Mouse (Mus musculus) yolk sac, embryonic 10.5 days (tissue): Measurements from ENCODE around the gene Lrrc30.
A peak's percentile ranks its signal among the peaks of the same experiment; 100 is the strongest.

Experiments used
- DNase-seq: peaks from one replicate; pipeline ENCODE4 v3.0.0-alpha.2; 2017; ENCODE audit warnings: low spot score

Gene Lrrc30

DNA sequence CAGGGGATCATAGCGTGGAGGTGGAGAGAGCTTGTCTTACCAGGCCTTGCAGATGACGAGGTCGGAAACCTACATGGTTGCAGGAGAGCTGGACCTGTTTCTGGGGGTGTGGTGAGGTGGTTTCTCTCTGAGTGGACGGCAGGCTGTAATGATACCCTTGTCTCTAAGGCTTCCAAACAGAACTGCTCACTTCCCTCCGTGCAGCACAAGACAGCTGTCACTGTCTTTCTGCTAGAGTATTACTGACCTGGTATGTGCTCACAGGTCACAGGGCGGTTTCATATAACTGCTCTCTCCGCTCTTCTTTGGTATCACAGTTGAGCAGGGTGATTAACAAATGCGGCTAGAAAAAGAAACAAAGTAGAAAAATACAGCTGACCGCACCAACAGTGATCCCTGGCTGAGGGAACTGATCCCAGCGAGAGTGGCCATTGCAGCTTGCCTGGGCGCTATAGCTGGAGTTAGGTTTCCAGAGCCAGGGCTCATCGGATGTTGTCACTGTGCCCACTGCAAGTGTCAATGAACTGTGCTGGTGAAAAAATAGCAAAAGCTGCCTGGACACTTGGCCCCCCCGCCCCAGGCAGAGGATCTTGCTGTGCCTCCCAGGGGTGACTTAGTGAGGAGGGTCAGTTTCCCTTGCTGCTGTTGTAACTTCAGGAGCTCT, at the start of gene Lrrc30:
TSS of gene Lrrc30 (minus strand) at position 48 of the 664 bp plus-strand sequence.
- no peak for DNase-seq

GRCm38 (mm10) chr17:67681084-67681483, 48.6 kb upstream of the Lrrc30 start:
- DNase-seq = no peak

DNA sequence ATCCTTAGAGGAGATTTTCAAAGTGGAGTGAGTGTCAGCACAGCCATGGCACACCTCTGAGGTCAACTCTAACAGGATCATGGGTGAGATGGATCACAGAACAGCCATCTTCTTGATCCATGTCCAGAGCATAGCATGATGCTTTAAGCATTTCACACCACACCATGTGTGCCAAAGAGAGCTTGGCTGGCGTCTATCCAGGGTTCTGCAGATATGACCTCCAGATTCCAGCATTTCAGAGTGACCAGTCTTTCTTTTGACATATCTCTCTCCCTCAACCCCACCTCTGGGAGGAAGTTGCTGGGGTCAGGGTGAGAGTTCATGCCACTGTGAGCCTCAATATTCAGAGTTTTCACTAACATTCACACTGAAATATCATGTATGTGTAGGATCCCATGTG, 46.1 kb upstream of the Lrrc30 start:
- no peak for DNase-seq

GRCm38 (mm10) chr17:67667981-67668380, 35.5 kb upstream of the Lrrc30 start:
- DNase-seq = peak; percentile 45

GRCm38 (mm10) chr17:67666981-67667380, 34.5 kb upstream of the Lrrc30 start:
- no peak for DNase-seq

DNA sequence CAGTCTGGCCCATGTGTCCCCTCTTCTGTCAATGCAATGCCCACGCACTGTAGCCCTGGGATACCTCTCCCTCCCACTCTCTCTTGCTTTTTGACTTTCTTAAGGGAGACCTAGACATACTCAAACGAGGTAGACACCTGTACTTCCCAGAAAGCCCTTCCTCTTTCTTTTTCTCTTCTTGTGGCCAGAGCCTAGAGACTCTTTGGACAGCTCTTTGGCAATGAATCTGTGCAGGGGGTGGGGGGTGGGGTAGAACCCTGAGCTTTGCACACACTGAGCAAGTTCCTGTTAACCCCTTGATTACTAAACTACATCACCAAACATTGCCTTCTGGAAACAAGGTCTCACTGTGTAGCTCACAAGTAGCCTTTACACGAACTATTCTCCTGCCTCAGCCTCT, 31.8 kb upstream of the Lrrc30 start:
- DNase-seq = no peak

DNA sequence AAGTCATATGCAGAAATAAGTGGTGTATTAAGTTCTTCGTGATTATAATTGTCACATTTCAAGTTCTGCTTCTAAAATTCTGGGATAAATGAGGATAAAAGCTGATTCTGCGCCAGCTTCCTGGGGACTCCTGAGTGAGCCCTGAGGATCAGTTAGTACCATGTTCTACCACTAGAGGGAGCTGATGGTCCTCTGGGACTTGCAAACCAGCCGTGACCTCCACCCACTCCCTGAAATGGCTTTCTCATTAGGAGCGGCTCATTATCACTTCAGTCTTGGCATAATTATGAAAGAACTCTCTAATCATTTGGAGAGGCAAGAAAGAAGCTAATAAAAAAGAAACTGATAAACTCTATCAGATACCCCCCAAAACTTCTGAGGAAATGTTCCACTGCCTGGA, 19.0 kb upstream of the Lrrc30 start:
- DNase-seq = peak; percentile 32

DNA sequence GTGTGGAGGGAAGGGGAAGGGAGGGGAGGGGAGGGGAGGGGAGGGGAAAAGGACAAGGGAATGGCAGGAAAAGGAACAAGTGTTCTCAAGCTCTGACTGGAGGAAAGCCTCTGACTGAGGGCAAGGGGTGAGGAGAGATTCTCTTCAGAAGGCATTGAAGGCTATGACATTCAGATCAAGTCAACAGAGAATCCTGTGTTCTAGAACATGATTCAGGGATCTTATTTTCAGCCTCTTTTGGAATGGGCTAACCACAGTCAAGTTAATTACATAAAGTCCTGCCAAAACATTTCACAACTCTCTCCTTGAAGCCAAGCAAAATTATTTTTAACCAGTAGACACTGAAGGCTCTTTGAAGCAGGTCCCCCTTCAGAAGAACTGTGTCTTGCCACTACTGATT, 9.1 kb upstream of the Lrrc30 start:
- no peak for DNase-seq

DNA sequence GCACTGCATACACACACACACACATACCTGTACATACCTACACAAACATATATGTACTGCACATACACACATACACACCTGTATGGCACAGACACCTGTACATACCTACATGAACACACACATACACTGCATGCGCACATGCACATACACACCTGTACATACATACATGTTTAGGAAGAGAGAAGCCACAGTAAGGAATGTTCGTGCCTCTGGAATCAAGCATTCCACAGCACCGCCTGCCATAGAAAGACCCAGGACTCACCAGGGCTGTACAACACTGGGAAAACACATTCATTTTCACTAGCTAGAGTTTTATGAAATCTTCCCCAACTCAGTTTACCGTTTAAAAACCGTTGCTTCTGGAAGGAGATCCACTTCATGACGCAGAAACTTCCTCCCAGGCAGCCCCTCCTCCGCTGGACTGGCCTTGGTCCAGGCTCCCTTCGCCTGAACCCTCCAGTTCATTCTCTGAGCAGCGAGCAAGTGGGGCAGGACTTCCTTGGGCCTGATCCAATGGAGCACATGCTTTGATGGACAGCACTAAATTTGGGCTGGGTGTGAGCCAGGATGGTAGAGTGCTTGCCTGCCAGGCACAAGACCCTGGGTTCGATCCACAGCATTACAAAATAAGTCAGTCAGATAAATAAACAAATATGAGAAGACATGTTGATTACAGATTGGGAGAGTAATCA, 5.7 kb upstream of the Lrrc30 start:
- no peak for DNase-seq

- DNase-seq = no peak
Measured at GRCm38 (mm10) chr17:67636951-67637350, 4.4 kb upstream of the Lrrc30 start.

- no peak for DNase-seq
Measured at GRCm38 (mm10) chr17:67636304-67636703, 3.8 kb upstream of the Lrrc30 start.

DNA sequence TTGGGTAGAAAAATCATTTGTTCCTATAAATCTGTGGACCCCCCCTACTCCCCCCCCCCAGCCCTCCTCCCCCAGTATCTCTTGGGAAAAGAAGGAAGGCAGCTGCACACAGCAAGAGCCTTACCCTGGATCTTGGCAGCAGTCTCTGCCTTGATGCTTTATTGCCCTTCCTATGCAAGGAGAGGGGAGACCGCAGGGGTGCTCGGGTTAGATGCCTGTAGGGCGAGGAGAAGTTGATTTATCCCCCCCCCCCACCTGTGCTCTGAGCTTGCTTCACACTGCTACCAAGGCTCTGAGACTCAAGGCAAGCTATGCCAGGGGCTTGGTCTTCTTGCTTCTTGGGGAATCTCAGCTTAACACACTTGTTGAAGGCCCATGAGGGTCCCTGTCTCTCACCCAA, 2.8 kb downstream of the Lrrc30 start:
- no peak for DNase-seq

GRCm38 (mm10) chr17:67629211-67629657, 3.3 kb downstream of the Lrrc30 start:
- no peak for DNase-seq

DNA sequence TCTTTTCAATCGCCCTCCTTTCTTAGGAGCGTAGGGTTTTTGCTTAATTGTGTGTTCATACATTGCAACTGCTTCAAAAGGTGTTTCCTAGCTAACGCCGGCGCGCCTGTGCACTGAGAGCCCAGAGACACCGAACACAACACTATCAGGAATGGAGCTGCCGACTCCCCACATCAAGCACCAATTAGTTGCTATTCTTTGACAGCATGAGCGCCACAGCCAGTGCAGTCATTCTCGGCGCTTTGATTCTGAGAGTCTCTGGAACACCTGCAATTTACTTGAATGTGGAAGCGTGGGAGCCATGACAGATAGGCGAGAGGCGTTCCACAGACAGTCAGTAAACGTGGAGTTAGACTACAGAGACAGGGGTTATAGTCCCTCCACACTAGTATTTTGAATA, 4.0 kb downstream of the Lrrc30 start:
- DNase-seq = no peak

DNA sequence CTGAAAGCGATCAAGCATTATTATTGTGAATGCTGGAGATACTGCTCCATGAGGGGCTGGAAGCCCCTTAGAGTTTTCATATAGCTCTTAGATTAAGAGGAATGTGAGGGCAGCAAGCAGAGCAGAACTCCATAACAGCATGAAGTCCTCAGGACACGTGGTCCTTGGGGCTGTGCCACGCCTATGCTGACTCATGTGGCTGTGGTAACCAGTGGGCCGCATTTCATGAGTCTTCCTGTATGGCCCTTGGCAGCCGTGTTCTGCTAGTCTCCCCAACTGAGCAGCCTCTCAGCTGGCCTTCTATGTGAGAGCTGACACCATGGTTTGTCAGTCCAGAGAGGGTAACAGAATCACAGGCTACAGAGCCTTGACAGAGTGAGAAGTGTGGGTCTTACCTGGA, 7.1 kb downstream of the Lrrc30 start:
- DNase-seq = no peak

DNA sequence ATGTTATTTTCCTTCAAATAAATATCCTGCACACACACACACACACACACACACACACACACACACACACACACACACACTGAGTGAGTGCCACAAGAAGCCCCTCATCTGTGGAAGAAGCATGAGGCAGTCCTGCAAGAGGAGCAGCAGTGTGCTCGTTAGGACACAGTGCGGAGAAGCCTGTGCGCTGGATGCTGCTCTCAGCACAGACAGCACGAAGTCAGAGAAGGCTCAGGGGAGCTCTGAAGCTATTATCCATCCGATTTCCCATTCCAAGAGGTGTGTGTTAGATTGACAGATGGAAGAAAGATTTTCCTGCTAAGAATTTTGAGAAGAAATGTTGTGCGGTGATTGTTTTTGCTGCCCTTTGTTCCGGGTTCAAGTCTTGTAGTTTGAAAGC, 13.5 kb downstream of the Lrrc30 start:
- no peak for DNase-seq

DNA sequence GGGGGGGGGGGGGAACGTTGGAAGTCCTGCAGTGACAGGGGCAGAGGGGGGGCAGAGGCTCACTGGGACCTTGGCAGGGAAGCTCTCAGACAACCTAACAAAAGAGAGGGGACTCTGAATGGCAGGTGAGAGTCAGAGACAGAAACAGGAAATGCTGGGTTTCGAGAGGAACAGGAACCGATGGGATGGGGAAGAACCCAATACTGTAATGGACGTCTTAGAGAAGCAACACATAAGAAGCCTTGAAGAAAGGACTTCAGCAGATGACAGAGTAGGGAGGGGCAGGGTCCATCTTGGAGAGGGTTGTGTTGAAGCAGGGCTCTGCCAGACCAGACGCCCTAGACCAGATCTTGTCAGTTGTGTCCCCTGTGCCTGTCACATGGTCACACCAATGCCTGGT, 18.1 kb downstream of the Lrrc30 start:
- DNase-seq = no peak

DNA sequence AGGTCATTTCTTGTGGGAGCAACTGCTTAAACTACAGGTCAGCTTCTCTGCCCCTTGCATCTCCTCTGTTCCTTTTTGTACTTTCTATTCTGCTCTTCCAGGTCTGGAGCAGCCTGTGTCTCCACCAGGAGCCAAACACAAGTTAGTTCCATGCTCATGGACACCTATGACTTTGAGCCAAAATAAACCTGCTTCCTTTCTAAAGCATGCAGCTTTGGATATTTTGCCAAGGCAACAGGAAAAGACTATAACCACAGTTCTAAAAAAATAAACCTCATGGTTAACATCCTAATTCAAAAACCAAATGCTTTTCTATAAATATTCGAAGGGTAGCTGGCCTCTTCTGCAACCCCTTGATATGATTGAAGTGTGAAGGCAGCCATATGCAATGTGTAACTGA, 19.9 kb downstream of the Lrrc30 start:
- no peak for DNase-seq

- no peak for DNase-seq
Measured at GRCm38 (mm10) chr17:67612151-67612550, 20.4 kb downstream of the Lrrc30 start.

DNA sequence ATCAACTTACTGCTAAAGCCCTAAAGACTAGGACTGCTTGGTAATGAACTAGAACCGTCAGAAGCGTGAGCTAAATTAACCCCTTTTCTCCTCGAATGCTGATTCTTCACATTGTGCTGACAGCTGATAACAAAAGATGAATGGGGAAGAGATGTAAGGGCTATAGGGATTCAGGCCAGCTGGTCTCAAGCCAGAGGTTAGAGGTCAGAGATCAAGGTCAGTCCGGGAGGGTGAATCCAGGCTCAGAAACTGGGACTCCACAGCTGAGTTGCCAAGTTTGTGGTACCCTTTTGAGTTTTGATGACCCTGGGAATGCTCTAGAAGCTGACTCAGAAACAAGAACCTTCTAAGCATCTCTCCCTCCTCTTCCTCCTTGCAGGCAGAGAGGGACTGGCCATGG, 28.1 kb downstream of the Lrrc30 start:
- no peak for DNase-seq

DNA sequence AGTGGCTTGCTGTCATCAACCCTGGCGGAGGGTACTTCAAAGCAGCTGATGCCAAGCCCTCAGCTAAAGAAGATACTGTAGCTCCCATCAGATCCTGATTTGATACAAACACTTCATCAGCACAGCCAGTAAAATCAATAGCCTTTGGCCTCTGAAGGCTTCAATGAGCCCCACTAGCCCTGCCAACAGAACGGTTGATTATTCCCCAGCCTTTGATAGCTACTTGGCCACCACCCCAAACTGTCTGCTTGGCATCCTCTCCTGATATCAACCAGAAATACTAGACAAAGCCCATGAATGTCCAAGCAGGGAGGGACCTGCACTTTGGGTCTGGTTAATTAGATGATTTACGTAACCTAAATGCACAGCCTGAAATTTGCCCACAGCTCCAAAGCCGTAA, 30.0 kb downstream of the Lrrc30 start:
- DNase-seq = no peak

DNA sequence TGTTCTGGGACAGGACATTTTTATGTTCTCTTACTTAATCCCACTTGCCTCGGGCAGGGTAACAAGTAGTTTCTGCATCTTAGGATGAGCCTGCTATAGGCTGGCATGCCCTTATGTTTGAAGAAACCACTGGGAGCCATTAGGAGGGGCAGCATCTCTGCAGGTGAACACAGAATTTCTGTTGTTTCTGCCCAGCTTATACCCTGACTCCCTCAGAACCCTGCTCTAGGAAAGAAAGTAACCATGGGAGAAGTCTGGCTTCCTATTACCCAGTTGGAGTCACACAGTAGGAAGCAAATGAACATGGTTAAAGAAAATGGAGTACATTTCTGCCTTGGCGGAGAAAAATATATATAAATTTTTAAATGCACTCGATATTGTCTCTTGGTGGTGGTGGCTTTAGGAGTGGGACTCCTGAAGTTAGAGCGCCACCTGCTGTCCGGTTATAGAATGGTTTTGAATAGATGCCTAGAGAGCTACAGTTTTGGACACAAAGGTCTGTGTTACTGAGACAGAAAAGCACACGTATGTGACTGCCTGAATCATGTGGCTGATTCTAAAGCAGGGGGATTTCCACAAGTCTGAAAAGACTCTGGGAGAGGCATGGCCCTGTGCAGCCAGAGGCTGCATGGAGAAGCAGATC, 47.5 kb downstream of the Lrrc30 start:
- peak; percentile 36 for DNase-seq

- DNase-seq = no peak
Measured at GRCm38 (mm10) chr17:67584533-67584932, 48.0 kb downstream of the Lrrc30 start.
